Mouse (Mus musculus): Measurements from ENCODE around the gene Dnaja4.
"Not testable (repeated sequence)": the region's sequence is repeated elsewhere in the genome, so short reads cannot be mapped to it uniquely, and the experiment has no call there.

Dnaja4 gene

GRCm38 (mm10) chr9:54698318-54699086, at the start of gene Dnaja4:
TSS of gene Dnaja4 (plus strand) at chr9:54698873.
- no peak for DNase-seq

- DNase-seq, result no peak
Measured at GRCm38 (mm10) chr9:54649360-54649759, 49.3 kb upstream of the Dnaja4 start.

GRCm38 (mm10) chr9:54652778-54653177, 45.9 kb upstream of the Dnaja4 start:
- no peak for DNase-seq

GRCm38 (mm10) chr9:54655846-54656245, 42.8 kb upstream of the Dnaja4 start:
- no peak for DNase-seq

- no peak for DNase-seq
Measured at GRCm38 (mm10) chr9:54656402-54656801, 42.3 kb upstream of the Dnaja4 start.

GRCm38 (mm10) chr9:54658773-54659172, 39.9 kb upstream of the Dnaja4 start:
- no peak for DNase-seq

GRCm38 (mm10) chr9:54661605-54662377, 36.9 kb upstream of the Dnaja4 start, which contains the start of gene Acsbg1:
TSS of gene Acsbg1 (minus strand) at chr9:54661870.
- DNase-seq, result peak in 1 of 2 experiments; percentile 37

GRCm38 (mm10) chr9:54664358-54664757, 34.3 kb upstream of the Dnaja4 start:
- peak; percentile 44 to 57 for DNase-seq

- DNase-seq, result no peak
Measured at GRCm38 (mm10) chr9:54666116-54666515, 32.6 kb upstream of the Dnaja4 start.

GRCm38 (mm10) chr9:54668455-54668854, 30.2 kb upstream of the Dnaja4 start:
- peak; percentile 52 to 63 for DNase-seq

GRCm38 (mm10) chr9:54671962-54672361, 26.7 kb upstream of the Dnaja4 start:
- no peak for DNase-seq

GRCm38 (mm10) chr9:54673887-54674286, 24.8 kb upstream of the Dnaja4 start:
- DNase-seq, result no peak

- DNase-seq, result peak; percentile 91 to 92
Measured at GRCm38 (mm10) chr9:54676531-54676986, 22.1 kb upstream of the Dnaja4 start.

GRCm38 (mm10) chr9:54682846-54683245, 15.8 kb upstream of the Dnaja4 start:
- peak; percentile 82 to 87 for DNase-seq

GRCm38 (mm10) chr9:54683814-54684605, 14.7 kb upstream of the Dnaja4 start:
- no peak for DNase-seq

- no peak for DNase-seq
Measured at GRCm38 (mm10) chr9:54687246-54688236, 11.1 kb upstream of the Dnaja4 start.

- DNase-seq, result no peak
Measured at GRCm38 (mm10) chr9:54689446-54689845, 9.2 kb upstream of the Dnaja4 start.

- DNase-seq, result not testable (repeated sequence)
Measured at GRCm38 (mm10) chr9:54690697-54691096, 8.0 kb upstream of the Dnaja4 start.

GRCm38 (mm10) chr9:54691241-54691805, 7.3 kb upstream of the Dnaja4 start:
- peak; percentile 32 to 35 for DNase-seq

- DNase-seq, result no peak
Measured at GRCm38 (mm10) chr9:54699087-54699344, 343 bp downstream of the Dnaja4 start.

- peak; percentile 83 to 86 for DNase-seq
Measured at GRCm38 (mm10) chr9:54699345-54700173, 886 bp downstream of the Dnaja4 start.

All from cerebellum, postnatal 14 days (tissue).